Mouse (Mus musculus): ENCODE measurements around the gene Fcmr. TPM values are rescaled to one million over a fixed set of nuclear protein-coding genes. Genes with fewer than 3 reads are reported as not detected.

The Fcmr gene
- total and polyA plus RNA-seq, 2 experiments from 2014 or later: 1.9 TPM; not detected in 1

DNA sequence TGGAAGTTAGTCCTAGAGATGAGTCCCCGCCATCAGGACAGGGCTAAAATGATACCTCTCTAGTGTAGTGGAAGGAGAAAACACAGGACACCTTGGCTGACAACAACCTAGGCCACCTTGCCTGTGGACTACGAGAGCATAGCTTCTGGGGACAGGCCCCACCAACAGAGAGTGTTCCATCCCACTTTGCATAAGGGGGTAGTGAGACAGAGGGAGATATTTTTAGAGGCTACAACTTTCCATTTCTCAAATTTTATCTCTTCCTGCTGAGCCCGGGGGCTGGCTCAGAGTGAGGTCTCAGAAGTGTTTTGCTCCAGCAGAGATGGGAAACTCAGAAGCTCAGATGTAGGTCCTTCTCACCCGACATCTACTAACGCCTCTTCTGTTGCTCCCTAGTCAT lies 15.1 kb upstream of the Fcmr start:
- no peaks in the 10 kb centered on the region for H3K36me3 ChIP-seq (replicated peaks; ENCODE audit: control insufficient read depth, insufficient read depth, low read length)
- no peak for ATAC-seq (ENCODE audit: insufficient read depth, low read depth)
- H3K9ac ChIP-seq (replicated peaks; ENCODE audit: low read depth, low read length): no peak overlapping the region
- no peak overlapping the region for H3K27ac ChIP-seq (ENCODE audit: low read depth)
- no peaks in the 10 kb centered on the region for H3K27me3 ChIP-seq (ENCODE audit: control insufficient read depth, insufficient read depth, low read length)
- H3K4me1 ChIP-seq (ENCODE audit: control insufficient read depth, insufficient read depth): no peaks in the 10 kb centered on the region
- H3K4me3 ChIP-seq (ENCODE audit: low read depth, low read length): no peak overlapping the region
- H3K4me2 ChIP-seq (ENCODE audit: low read depth, low read length): no peak overlapping the region
- no peak for DNase-seq (ENCODE audit: low spot score)
- 44% methylated on average over 5 of the region's 5 CpGs for WGBS
- H3K9me3 ChIP-seq (replicated peaks; ENCODE audit: control insufficient read depth, low read length): no peaks in the 10 kb centered on the region
- TF ChIP-seq CTCF (IDR thresholded peaks at IDR 0.05; ENCODE audit: low read depth): no peak
- no peak for TF ChIP-seq EP300 (IDR thresholded peaks at IDR 0.05; ENCODE audit: low read depth)

- no peak for DNase-seq (ENCODE audit: low spot score)
- no peak overlapping the region for H3K9ac ChIP-seq (replicated peaks; ENCODE audit: low read depth, low read length)
- H3K4me2 ChIP-seq (ENCODE audit: low read depth, low read length): no peak overlapping the region
- no peaks in the 10 kb centered on the region for H3K9me3 ChIP-seq (replicated peaks; ENCODE audit: control insufficient read depth, low read length)
- H3K27me3 ChIP-seq (ENCODE audit: control insufficient read depth, insufficient read depth, low read length): no peaks in the 10 kb centered on the region
- H3K36me3 ChIP-seq (replicated peaks; ENCODE audit: control insufficient read depth, insufficient read depth, low read length): no peaks in the 10 kb centered on the region
- H3K4me3 ChIP-seq (ENCODE audit: low read depth, low read length): no peak overlapping the region
- 73% methylated on average over 9 of the region's 9 CpGs for WGBS
- H3K27ac ChIP-seq (ENCODE audit: low read depth): no peak overlapping the region
- no peak for ATAC-seq (ENCODE audit: insufficient read depth, low read depth)
- TF ChIP-seq CTCF (IDR thresholded peaks at IDR 0.05; ENCODE audit: low read depth) (no peak), EP300 (IDR thresholded peaks at IDR 0.05; ENCODE audit: low read depth) (no peak)
- no peaks in the 10 kb centered on the region for H3K4me1 ChIP-seq (ENCODE audit: control insufficient read depth, insufficient read depth)
These were observed 10.7 kb upstream of the Fcmr start for GRCm38 (mm10) chr1:130854819-130855218.

DNA sequence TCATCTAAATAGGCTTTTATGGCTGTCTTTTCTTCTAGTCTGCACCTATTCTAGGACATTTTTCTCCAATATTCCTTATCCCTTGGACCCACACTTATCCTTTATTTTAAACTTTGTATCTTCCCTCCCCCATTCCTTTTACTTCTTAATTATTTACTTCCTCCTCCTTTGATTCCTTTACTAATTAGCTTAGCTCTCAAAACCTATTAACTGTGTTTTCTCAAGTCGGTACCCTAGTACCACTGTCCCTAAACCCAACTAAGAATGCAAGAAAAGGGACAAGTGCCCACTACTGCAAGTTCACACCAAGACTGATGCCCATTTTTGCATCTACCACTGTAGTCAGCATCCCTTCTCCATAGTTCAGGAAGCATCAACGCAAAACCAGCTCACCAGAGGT lies 9.7 kb upstream of the Fcmr start:
- no peaks in the 10 kb centered on the region for H3K9me3 ChIP-seq (replicated peaks; ENCODE audit: control insufficient read depth, low read length)
- no peak overlapping the region for H3K9ac ChIP-seq (replicated peaks; ENCODE audit: low read depth, low read length)
- H3K4me2 ChIP-seq (ENCODE audit: low read depth, low read length): no peak overlapping the region
- H3K4me3 ChIP-seq (ENCODE audit: low read depth, low read length): no peak overlapping the region
- no peaks in the 10 kb centered on the region for H3K27me3 ChIP-seq (ENCODE audit: control insufficient read depth, insufficient read depth, low read length)
- no peaks in the 10 kb centered on the region for H3K4me1 ChIP-seq (ENCODE audit: control insufficient read depth, insufficient read depth)
- DNase-seq (ENCODE audit: low spot score): no peak
- no peaks in the 10 kb centered on the region for H3K36me3 ChIP-seq (replicated peaks; ENCODE audit: control insufficient read depth, insufficient read depth, low read length)
- no peak overlapping the region for H3K27ac ChIP-seq (ENCODE audit: low read depth)
- WGBS: 77% methylated on average over 2 of the region's 2 CpGs
- no peak for ATAC-seq (ENCODE audit: insufficient read depth, low read depth)
- no peak for TF ChIP-seq CTCF (IDR thresholded peaks at IDR 0.05; ENCODE audit: low read depth)
- no peak for TF ChIP-seq EP300 (IDR thresholded peaks at IDR 0.05; ENCODE audit: low read depth)

DNA sequence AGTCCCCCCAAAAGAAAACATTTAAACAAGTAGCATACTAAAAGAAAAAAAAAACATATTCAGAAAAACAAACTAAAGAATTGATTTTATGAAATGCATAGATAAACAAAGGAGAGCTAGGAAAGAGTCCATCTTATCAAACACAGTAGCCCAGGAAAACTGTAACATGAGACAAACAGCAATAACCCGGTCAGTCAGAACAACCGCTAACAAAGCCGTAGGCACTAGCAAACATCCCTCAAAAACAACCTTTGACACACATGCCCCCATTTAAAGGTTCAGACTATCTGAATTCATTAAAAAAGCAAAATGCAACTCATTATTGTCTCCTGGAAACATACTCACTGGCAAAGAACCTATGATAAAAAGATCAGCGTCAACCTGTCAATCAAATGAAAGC lies 8.0 kb upstream of the Fcmr start:
- H3K4me1 ChIP-seq (ENCODE audit: control insufficient read depth, insufficient read depth): no peaks in the 10 kb centered on the region
- H3K9me3 ChIP-seq (replicated peaks; ENCODE audit: control insufficient read depth, low read length): no peaks in the 10 kb centered on the region
- H3K4me3 ChIP-seq (ENCODE audit: low read depth, low read length): no peak overlapping the region
- no peak overlapping the region for H3K9ac ChIP-seq (replicated peaks; ENCODE audit: low read depth, low read length)
- no peaks in the 10 kb centered on the region for H3K27me3 ChIP-seq (ENCODE audit: control insufficient read depth, insufficient read depth, low read length)
- no peak for DNase-seq (ENCODE audit: low spot score)
- no peak for ATAC-seq (ENCODE audit: insufficient read depth, low read depth)
- H3K36me3 ChIP-seq (replicated peaks; ENCODE audit: control insufficient read depth, insufficient read depth, low read length): no peaks in the 10 kb centered on the region
- no peak for TF ChIP-seq CTCF (IDR thresholded peaks at IDR 0.05; ENCODE audit: low read depth)
- TF ChIP-seq EP300 (IDR thresholded peaks at IDR 0.05; ENCODE audit: low read depth): no peak
- WGBS: 79% methylated on average over 4 of the region's 4 CpGs
- no peak overlapping the region for H3K27ac ChIP-seq (ENCODE audit: low read depth)
- H3K4me2 ChIP-seq (ENCODE audit: low read depth, low read length): no peak overlapping the region

GRCm38 (mm10) chr1:130864238-130864637 lies 1.2 kb upstream of the Fcmr start:
- no peaks in the 10 kb centered on the region for H3K4me1 ChIP-seq (ENCODE audit: control insufficient read depth, insufficient read depth)
- no peaks in the 10 kb centered on the region for H3K36me3 ChIP-seq (replicated peaks; ENCODE audit: control insufficient read depth, insufficient read depth, low read length)
- no peak overlapping the region for H3K9ac ChIP-seq (replicated peaks; ENCODE audit: low read depth, low read length)
- WGBS: 62% methylated on average over 4 of the region's 4 CpGs
- no peak overlapping the region for H3K4me3 ChIP-seq (ENCODE audit: low read depth, low read length)
- DNase-seq (ENCODE audit: low spot score) (no peak), ATAC-seq (ENCODE audit: insufficient read depth, low read depth) (no peak)
- no peak overlapping the region for H3K4me2 ChIP-seq (ENCODE audit: low read depth, low read length)
- H3K9me3 ChIP-seq (replicated peaks; ENCODE audit: control insufficient read depth, low read length): no peaks in the 10 kb centered on the region
- no peak for TF ChIP-seq CTCF (IDR thresholded peaks at IDR 0.05; ENCODE audit: low read depth)
- TF ChIP-seq EP300 (IDR thresholded peaks at IDR 0.05; ENCODE audit: low read depth): no peak
- no peak overlapping the region for H3K27ac ChIP-seq (ENCODE audit: low read depth)
- H3K27me3 ChIP-seq (ENCODE audit: control insufficient read depth, insufficient read depth, low read length): no peaks in the 10 kb centered on the region

DNA sequence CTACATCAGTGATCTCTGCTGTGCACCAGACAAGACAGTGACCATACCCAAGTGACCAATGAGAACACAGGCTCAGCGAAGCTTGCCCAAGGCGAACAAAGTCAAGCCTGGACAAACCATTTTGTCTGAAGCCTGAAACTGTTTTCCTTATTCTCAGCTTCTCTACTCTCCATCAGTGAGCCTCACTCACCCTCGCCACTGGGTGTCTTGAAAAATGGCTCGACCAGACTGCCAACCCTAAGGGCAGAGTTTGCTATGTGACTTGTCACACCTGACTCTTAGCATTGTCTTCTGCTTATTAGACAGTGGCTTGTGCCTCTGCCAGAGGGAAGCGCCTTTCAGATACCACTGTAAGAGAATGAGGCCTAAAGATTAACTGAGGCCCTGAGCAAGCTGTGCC lies 728 bp upstream of the Fcmr start:
- H3K4me2 ChIP-seq (ENCODE audit: low read depth, low read length): no peak overlapping the region
- no peaks in the 10 kb centered on the region for H3K4me1 ChIP-seq (ENCODE audit: control insufficient read depth, insufficient read depth)
- no peak overlapping the region for H3K4me3 ChIP-seq (ENCODE audit: low read depth, low read length)
- H3K27me3 ChIP-seq (ENCODE audit: control insufficient read depth, insufficient read depth, low read length): no peaks in the 10 kb centered on the region
- 82% methylated on average over 5 of the region's 5 CpGs for WGBS
- ATAC-seq (ENCODE audit: insufficient read depth, low read depth) (no peak), DNase-seq (ENCODE audit: low spot score) (no peak)
- no peak overlapping the region for H3K27ac ChIP-seq (ENCODE audit: low read depth)
- no peaks in the 10 kb centered on the region for H3K36me3 ChIP-seq (replicated peaks; ENCODE audit: control insufficient read depth, insufficient read depth, low read length)
- H3K9ac ChIP-seq (replicated peaks; ENCODE audit: low read depth, low read length): no peak overlapping the region
- TF ChIP-seq CTCF (IDR thresholded peaks at IDR 0.05; ENCODE audit: low read depth): no peak
- no peak for TF ChIP-seq EP300 (IDR thresholded peaks at IDR 0.05; ENCODE audit: low read depth)
- H3K9me3 ChIP-seq (replicated peaks; ENCODE audit: control insufficient read depth, low read length): no peaks in the 10 kb centered on the region

Measured in heart, postnatal 0 days (tissue).